Mouse (Mus musculus) thymus, adult 2 months (tissue): ENCODE results near the gene Psmd1. TPM values are rescaled to one million over a fixed set of nuclear protein-coding genes. Genes with fewer than 3 reads are reported as not detected.

ENCODE experiments used
- DNase-seq: peaks from one replicate; pipeline ENCODE4 v3.0.0; 2021
- H3K27ac ChIP-seq: fragments of 200-500 bp; 2 replicates; pipeline ENCODE4 v1.5.1; 2012; ENCODE audit warnings: low read length, control low read depth; ENCODE audit not compliant: control insufficient read depth, insufficient read depth
- H3K27me3 ChIP-seq: fragments of 200-500 bp; 2 replicates; pipeline ENCODE4 v1.6.1; 2012; ENCODE audit warnings: mild to moderate bottlenecking, low read length, moderate library complexity, mixed read lengths; ENCODE audit not compliant: control insufficient read depth, insufficient read depth
- H3K36me3 ChIP-seq: fragments of 200-500 bp; 2 replicates; pipeline ENCODE4 v1.6.1; 2012; ENCODE audit warnings: mild to moderate bottlenecking, low read length, moderate library complexity; ENCODE audit not compliant: control insufficient read depth, insufficient read depth
- H3K4me1 ChIP-seq: fragments of 200-500 bp; replicated peaks from 2 replicates; pipeline ENCODE4 v1.6.1; 2012; ENCODE audit warnings: low read length; ENCODE audit not compliant: control insufficient read depth, insufficient read depth
- H3K4me3 ChIP-seq: fragments of 200-500 bp; 2 replicates; pipeline ENCODE4 v1.5.1; 2012; ENCODE audit warnings: mild to moderate bottlenecking, low read length, control low read depth, moderate library complexity; ENCODE audit not compliant: control insufficient read depth, insufficient read depth
- CTCF ChIP-seq: fragments of 200-500 bp; IDR thresholded peaks from 2 replicates; pipeline ENCODE4 v1.5.1; 2012; ENCODE audit warnings: mild to moderate bottlenecking, control low read depth, low read length, moderate library complexity, borderline replicate concordance; ENCODE audit not compliant: control insufficient read depth, poor library complexity, insufficient read depth; ENCODE audit errors: extremely low read depth
- POLR2A ChIP-seq: fragments of 200-500 bp; IDR thresholded peaks from 2 replicates; pipeline ENCODE4 v1.6.1; 2012; ENCODE audit warnings: mild to moderate bottlenecking, low read length, control low read depth, moderate library complexity; ENCODE audit not compliant: control insufficient read depth, poor library complexity, insufficient read depth; ENCODE audit errors: extremely low read depth
- WGBS: fragments of 180-500 bp; shearing (Covaris S2); methylation state at CpG from one replicate; pipeline ENCODE4 v1.1.7; 2018; 5-methylcytosine and 5-hydroxymethylcytosine counted together
- polyA plus RNA-seq: library from polyadenylated mRNA; depleted of rRNA; stranded (reverse); fragments of >200 nt; gene quantifications from 2 replicates; pipeline ENCODE4 v1.2.3, GENCODE M21; 2012

The Psmd1 gene
- polyA plus RNA-seq, 1 experiment = 61.2 TPM

DNA sequence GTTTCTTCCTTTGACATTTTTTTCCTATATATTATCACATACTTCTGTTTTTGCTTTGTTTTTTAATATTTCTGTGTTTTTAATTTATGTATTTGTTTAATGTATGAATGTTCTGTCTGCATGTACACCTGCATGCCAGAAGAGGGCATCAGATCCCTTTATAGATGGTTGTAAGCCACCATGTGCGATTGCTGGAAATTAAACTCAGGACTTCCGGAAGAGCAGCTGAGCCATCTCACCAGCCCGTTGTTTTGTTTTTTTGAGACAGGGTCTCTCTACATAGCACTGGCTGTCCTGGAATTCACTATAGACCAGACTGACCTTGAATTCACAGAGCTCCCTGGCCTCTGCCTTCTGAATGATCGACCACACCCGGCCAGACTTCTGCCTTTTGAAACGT, 1.7 kb upstream of the Psmd1 start:
- no peaks in the 10 kb centered on the region for H3K36me3 ChIP-seq
- no peak overlapping the region for H3K4me3 ChIP-seq
- TF ChIP-seq POLR2A = no peak
- no peak for TF ChIP-seq CTCF
- peaks cover 11% of the 10 kb centered on the region for H3K4me1 ChIP-seq
- WGBS = 82% methylated on average over 6 of the region's 6 CpGs
- no peak overlapping the region for H3K27ac ChIP-seq
- no peaks in the 10 kb centered on the region for H3K27me3 ChIP-seq
- DNase-seq = no peak

DNA sequence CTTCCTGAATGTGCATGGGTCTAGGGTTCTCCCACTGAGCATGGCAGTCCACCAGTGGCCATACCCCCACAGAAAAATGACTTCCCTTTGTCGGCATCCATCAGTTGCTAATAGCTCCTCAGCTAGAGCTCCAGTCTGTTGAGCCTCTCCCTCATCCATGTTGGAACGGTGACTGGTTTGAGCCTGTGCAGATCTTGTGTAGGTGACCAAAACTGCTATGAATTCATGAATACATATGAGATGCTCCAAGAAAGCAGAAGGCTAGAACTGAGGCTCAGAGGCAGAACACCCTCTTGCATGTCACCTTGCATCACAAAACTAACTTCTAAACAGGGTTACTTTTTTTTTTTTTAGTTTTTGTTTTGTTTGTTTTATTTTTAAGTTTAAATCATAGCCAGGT, 12.4 kb downstream of the Psmd1 start:
- Histone ChIP-seq H3K27ac (no peak overlapping the region), H3K36me3 (peaks cover 56% of the 10 kb centered on the region), H3K4me1 (no peaks in the 10 kb centered on the region), H3K27me3 (no peaks in the 10 kb centered on the region), H3K4me3 (no peak overlapping the region)
- TF ChIP-seq CTCF = no peak
- no peak for TF ChIP-seq POLR2A
- WGBS = 95% methylated on average over 2 of the region's 2 CpGs
- DNase-seq = no peak

- Histone ChIP-seq H3K36me3 (peaks cover 35% of the 10 kb centered on the region), H3K4me3 (no peak overlapping the region), H3K27ac (no peak overlapping the region), H3K27me3 (no peaks in the 10 kb centered on the region), H3K4me1 (no peaks in the 10 kb centered on the region)
- TF ChIP-seq CTCF (no peak), POLR2A (no peak)
- no peak for DNase-seq
- 84% methylated on average over 7 of the region's 7 CpGs for WGBS
These were observed 30.2 kb downstream of the Psmd1 start for GRCm38 (mm10) chr1:86094413-86094812.

DNA sequence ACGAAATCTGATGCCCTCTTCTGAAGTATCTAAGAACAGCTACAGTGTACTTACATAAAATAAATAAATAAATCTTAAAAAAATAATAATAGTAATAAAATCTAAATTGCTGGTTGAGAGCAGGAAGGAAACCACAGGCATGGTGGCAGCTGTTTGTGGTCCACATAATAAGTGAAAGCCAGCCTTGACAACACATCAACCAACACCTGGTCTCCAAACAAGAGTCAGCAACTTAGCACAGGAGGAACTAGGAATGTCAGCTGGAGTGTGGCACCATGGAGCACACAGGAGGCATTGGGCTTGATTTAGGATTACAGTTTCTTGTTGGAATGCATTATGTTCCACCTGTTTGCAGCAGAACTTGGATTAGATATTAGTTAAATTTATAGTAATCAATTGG, 40.9 kb downstream of the Psmd1 start:
- no peaks in the 10 kb centered on the region for H3K36me3 ChIP-seq
- TF ChIP-seq POLR2A (no peak), CTCF (no peak)
- WGBS = 100% methylated on average over 1 of the region's 1 CpGs

GRCm38 (mm10) chr1:86111779-86112178, 47.6 kb downstream of the Psmd1 start, which contains the start of gene Htr2b:
Gene Htr2b (minus strand): TSS chr1:86111970.
- Histone ChIP-seq H3K4me1 (no peaks in the 10 kb centered on the region), H3K36me3 (no peaks in the 10 kb centered on the region; the same call in 1 of the 2 replicates), H3K27me3 (no peaks in the 10 kb centered on the region), H3K27ac (no peak within 1 kb of the TSS), H3K4me3 (no peak within 1 kb of the TSS)
- TF ChIP-seq POLR2A = no peak
- no peak for TF ChIP-seq CTCF
- no peak for DNase-seq
- WGBS = 82% methylated on average over 6 of the region's 6 CpGs

More for the DNA sequence above, 40.9 kb downstream of the Psmd1 start:
- H3K27me3 ChIP-seq = no peaks in the 10 kb centered on the region
- no peak overlapping the region for H3K4me3 ChIP-seq
- no peaks in the 10 kb centered on the region for H3K4me1 ChIP-seq
- no peak for DNase-seq
- no peak overlapping the region for H3K27ac ChIP-seq

DNA sequence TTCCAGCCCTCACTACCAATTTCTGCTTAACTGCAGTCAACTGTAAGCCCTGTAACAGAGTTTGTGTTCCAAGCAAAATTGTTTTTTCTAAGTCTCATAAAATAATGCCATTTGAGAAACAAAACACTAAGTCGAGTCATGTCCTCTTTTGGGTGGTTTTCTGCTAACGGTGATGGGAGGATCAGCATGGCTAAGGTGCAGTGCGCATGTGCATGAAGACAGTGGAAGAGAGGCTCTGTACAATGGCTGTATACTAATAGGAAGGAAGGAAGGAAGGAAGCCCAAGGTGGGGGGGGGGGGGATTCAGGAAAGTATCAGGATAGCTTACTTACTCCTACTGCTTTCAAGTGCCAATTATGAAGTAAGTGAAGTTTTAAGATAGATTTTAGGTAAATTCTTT, 50.0 kb downstream of the Psmd1 start:
- Histone ChIP-seq H3K4me3 (no peak overlapping the region), H3K4me1 (no peaks in the 10 kb centered on the region), H3K36me3 (peaks cover 9% of the 10 kb centered on the region), H3K27ac (no peak overlapping the region), H3K27me3 (no peaks in the 10 kb centered on the region)
- TF ChIP-seq CTCF (no peak), POLR2A (no peak)
- WGBS = 94% methylated on average over 3 of the region's 3 CpGs
- no peak for DNase-seq

GRCm38 (mm10) chr1:86119549-86119948, 55.4 kb downstream of the Psmd1 start:
- H3K27ac ChIP-seq = no peak overlapping the region
- no peaks in the 10 kb centered on the region for H3K4me1 ChIP-seq
- TF ChIP-seq CTCF = no peak
- TF ChIP-seq POLR2A = no peak
- no peak for DNase-seq
- no peaks in the 10 kb centered on the region for H3K27me3 ChIP-seq
- WGBS = 98% methylated on average over 4 of the region's 4 CpGs
- peaks cover 19% of the 10 kb centered on the region for H3K36me3 ChIP-seq
- H3K4me3 ChIP-seq = no peak overlapping the region
